Mouse (Mus musculus) embryonic stem cell, embryonic (primary cell): Measurements from ENCODE around the gene Spata48.

Experiments used
- CTCF ChIA-PET, 4 experiments: fragments of 300-600 bp in 2 of 4; fragments of 350-600 bp in 2 of 4; sonication (Branson Sonifier 250); formaldehyde crosslinking; loops; one replicate each; lab custom pipeline; 2022; ENCODE audit warnings: inconsistent platforms in 2 of 4; lab: Charles Lee
- POLR2A ChIA-PET, 4 experiments: fragments of 300-600 bp in 2 of 4; fragments of 350-600 bp in 2 of 4; sonication (Branson Sonifier 250); formaldehyde crosslinking; loops; one replicate each; lab custom pipeline; 2022; ENCODE audit warnings: antibody characterized with exemption in 4 of 4, inconsistent platforms in 1 of 4; lab: Charles Lee

Gene Spata48

GRCm38 (mm10) chr11:11461635-11462560 lies at the start of gene Spata48, which contains the start of gene Zpbp:
Gene Spata48, plus strand, starts transcription at chr11:11462094.
Gene Zpbp, minus strand, starts transcription at chr11:11462408.
- CTCF ChIA-PET, result interaction anchor here (0.5 to 2.5 kb wide), 48 partner anchors 9 to 898 kb away, joined by 3 to 79 read pairs (median 4); partner anchors contain the start of gene Fignl1 (in 1 of the 4)

DNA sequence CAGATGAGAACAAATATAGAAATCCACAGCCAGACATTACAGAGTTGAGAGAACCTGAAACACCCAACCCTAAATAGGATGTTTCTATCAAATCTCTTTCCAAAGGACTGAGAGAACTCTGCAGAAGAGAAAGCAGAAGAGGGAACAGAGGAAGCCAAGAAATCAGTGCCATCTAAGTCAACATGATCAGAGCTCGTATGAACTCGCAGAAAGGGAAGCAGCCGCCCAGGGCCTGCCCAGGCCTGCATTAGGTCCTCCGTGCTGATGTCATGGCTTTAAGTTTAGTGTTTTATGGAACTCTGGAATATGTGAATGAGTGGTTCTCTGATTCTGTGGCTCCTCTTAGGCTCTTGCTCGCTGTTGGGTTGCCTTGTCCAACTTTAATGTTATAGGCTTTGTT lies 47.7 kb upstream of the Spata48 start:
- ChIA-PET CTCF (no interaction called here), POLR2A (no interaction called here)

More at GRCm38 (mm10) chr11:11461635-11462560, at the start of gene Spata48, which contains the start of gene Zpbp:
- POLR2A ChIA-PET, result interaction anchor here in 3 of 4 experiments (0.5 to 1.9 kb wide), 23 partner anchors 8 to 513 kb away, joined by 3 to 20 read pairs (median 4); partner anchors contain the start of gene Fignl1 (in 1 of the 3)

GRCm38 (mm10) chr11:11417356-11417755 lies 44.5 kb upstream of the Spata48 start:
- POLR2A ChIA-PET, result no interaction called here
- CTCF ChIA-PET, result no interaction called here

- ChIA-PET POLR2A (no interaction called here), CTCF (interaction anchor here in 1 of 4 experiments (1.4 kb wide), 1 partner anchor 334 kb away, joined by 5 read pairs; no protein-coding TSS in a partner anchor)
Observed at GRCm38 (mm10) chr11:11455037-11455436, 6.9 kb upstream of the Spata48 start.

- CTCF ChIA-PET, result interaction anchor here in 3 of 4 experiments (1.2 to 2.5 kb wide), 9 partner anchors 9 to 513 kb away, joined by 4 to 79 read pairs (median 9); no protein-coding TSS in a partner anchor
- POLR2A ChIA-PET, result interaction anchor here in 2 of 4 experiments (1.0 to 1.9 kb wide), 5 partner anchors 282 to 513 kb away, joined by 3 to 9 read pairs (median 3); no protein-coding TSS in a partner anchor
Observed at GRCm38 (mm10) chr11:11462561-11462890, 632 bp downstream of the Spata48 start.

DNA sequence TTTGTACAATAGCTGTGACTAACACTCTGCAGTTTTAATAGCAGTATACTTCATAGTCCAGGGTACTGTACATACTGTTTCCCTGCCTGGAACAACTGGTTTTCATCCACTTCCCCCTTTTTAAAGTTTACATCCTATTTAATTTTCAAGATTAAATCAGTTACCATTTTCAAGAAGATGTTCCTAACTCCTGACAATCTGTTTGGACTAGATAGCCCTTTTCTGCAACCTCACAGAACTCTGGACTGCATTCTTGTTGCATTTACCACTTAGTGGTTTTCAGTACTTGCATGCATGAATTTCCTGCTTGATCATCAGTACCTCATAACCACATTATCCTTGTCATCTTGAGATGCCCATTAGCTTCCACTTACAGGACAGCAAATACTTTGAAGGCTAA lies 7.0 kb downstream of the Spata48 start:
- ChIA-PET POLR2A (no interaction called here), CTCF (no interaction called here)

- POLR2A ChIA-PET, result no interaction called here
- CTCF ChIA-PET, result interaction anchor here in 1 of 4 experiments (1.0 kb wide), 1 partner anchor 23 kb away, joined by 3 read pairs; the partner anchor contains the start of gene Spata48
Observed at GRCm38 (mm10) chr11:11484378-11484777, 22.5 kb downstream of the Spata48 start.

- POLR2A ChIA-PET, result interaction anchor here in 2 of 4 experiments (0.8 to 1.4 kb wide), 2 partner anchors 30 to 31 kb away, joined by 3 to 7 read pairs; partner anchors contain the start of gene Spata48 (in 2 of the 2)
- CTCF ChIA-PET, result interaction anchor here in 3 of 4 experiments (1.0 to 1.7 kb wide), 5 partner anchors 30 to 483 kb away, joined by 3 to 6 read pairs (median 3); partner anchors contain the start of genes Spata48 (in 2 of the 3) and Zpbp (in 1 of the 3)
Observed at GRCm38 (mm10) chr11:11492044-11492443, 30.1 kb downstream of the Spata48 start.

DNA sequence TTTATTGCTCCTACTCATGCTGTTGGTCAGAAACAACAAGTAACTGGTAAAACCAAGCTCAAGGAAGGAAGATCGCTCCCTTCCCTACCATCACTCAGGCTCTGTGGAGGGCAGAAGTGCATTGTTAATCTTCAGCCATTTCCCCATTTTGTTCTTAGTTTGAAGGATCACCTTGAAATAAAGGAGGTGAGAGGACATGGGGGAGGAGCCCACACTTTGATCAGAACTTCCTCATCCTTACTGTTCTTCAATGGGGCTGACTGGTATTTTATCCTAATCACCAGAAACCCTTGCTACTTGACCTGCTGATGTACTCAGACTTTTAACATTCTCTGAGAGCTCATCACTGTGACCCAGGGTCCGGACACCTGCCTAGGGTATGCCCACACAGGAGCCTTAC lies 33.8 kb downstream of the Spata48 start:
- ChIA-PET POLR2A (no interaction called here), CTCF (interaction anchor here in 1 of 4 experiments (1.4 kb wide), 1 partner anchor 293 kb away, joined by 4 read pairs; no protein-coding TSS in a partner anchor)

GRCm38 (mm10) chr11:11499944-11500343 lies 38.0 kb downstream of the Spata48 start:
- CTCF ChIA-PET, result interaction anchor here (0.5 to 2.8 kb wide), 31 partner anchors 8 to 1814 kb away, joined by 3 to 46 read pairs (median 3); partner anchors contain the start of genes Spata48 (in 3 of the 4) and Zpbp (in 3 of the 4)
- POLR2A ChIA-PET, result interaction anchor here in 2 of 4 experiments (0.7 to 1.3 kb wide), 4 partner anchors 38 to 474 kb away, joined by 3 to 4 read pairs (median 4); partner anchors contain the start of genes Spata48 (in 1 of the 2) and Zpbp (in 1 of the 2)

- ChIA-PET CTCF (interaction anchor here in 1 of 4 experiments (1.2 kb wide), 1 partner anchor 283 kb away, joined by 4 read pairs; no protein-coding TSS in a partner anchor), POLR2A (interaction anchor here in 1 of 4 experiments (1.0 kb wide), 1 partner anchor 303 kb away, joined by 4 read pairs; the partner anchor contains the start of gene Fignl1)
Observed at GRCm38 (mm10) chr11:11506187-11506586, 44.3 kb downstream of the Spata48 start.

GRCm38 (mm10) chr11:11509413-11509812 lies 47.5 kb downstream of the Spata48 start:
- POLR2A ChIA-PET, result no interaction called here
- CTCF ChIA-PET, result no interaction called here

- POLR2A ChIA-PET, result interaction anchor here in 1 of 4 experiments (1.1 kb wide), 1 partner anchor 81 kb away, joined by 4 read pairs; no protein-coding TSS in a partner anchor
- CTCF ChIA-PET, result interaction anchor here in 2 of 4 experiments (1.0 to 1.1 kb wide), 2 partner anchors 12 kb away, joined by 3 to 4 read pairs; no protein-coding TSS in a partner anchor
Observed at GRCm38 (mm10) chr11:11512056-11512455, 50.2 kb downstream of the Spata48 start.

DNA sequence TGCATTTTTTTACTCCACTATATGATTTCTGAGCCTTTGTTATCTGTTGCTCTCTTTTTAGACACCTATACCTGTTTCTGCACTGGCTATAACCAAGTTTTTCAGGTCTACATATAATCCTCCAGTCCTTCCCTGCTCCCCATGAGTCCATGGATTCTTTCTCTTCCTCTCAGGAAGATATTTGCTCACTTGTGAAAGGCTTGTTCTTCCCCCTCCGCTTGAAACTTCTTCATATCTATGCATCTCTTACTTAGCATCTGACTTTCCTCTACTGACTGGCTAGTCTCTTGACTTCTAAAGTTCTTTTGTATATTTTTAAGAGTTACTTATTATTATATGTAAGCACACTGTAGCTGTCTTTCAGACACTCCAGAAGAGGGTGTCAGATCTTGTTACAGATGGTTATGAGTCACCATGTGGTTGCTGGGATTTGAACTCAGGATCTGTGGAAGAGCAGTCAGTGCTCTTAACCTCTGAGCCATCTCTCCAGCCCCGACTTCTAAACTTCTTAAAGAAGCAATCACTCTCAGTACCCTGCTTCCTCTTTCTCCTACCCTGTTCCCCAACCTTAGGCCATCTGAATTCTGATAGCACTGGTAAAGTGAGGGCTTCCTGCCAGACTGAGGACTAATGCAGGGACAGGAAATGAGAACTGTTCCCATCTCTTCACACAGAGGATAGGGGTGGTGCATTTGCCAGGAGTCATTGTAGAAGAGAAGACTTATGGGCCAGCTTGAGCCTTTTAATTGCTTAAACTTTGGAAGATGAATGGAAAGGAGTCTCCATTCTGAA lies 51.3 kb downstream of the Spata48 start:
- ChIA-PET CTCF (interaction anchor here in 2 of 4 experiments (0.8 to 1.1 kb wide), 3 partner anchors 13 to 276 kb away, joined by 3 to 4 read pairs (median 3); no protein-coding TSS in a partner anchor), POLR2A (interaction anchor here in 1 of 4 experiments (1.1 kb wide), 1 partner anchor 82 kb away, joined by 4 read pairs; no protein-coding TSS in a partner anchor)

DNA sequence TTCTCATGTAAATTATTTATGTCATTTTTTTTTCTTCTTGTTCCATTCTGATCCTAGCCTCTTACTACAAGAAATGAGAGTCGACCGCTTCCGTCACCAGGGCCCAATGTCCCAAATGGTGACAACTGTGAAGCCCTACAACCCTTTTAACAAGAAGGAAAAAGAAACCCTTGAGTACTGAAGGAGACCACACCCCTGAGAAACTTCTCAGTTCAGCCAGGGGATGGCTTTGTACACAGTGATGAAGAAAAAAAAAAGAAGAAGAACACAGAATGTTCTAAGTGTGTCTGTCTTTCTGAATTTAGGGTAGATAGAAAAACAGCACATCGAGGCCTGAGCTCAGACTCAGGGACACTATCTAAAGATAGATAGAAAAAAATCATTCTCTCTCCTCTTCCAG lies 53.0 kb downstream of the Spata48 start:
- CTCF ChIA-PET, result no interaction called here
- POLR2A ChIA-PET, result no interaction called here

- POLR2A ChIA-PET, result no interaction called here
- CTCF ChIA-PET, result no interaction called here
Observed at GRCm38 (mm10) chr11:11517781-11518435, 56.0 kb downstream of the Spata48 start.
